Mouse (Mus musculus): ENCODE results near the gene Dnm2. TPM values are rescaled to one million over a fixed set of nuclear protein-coding genes. Genes with fewer than 3 reads are reported as not detected.

Gene Dnm2
- polyA plus RNA-seq (2015; fragmentation: Nextera tagmentation; extraction: Ambion mirVana) = 50.0 and 50.4 TPM in 2 replicates

- peak; percentile 96 for ATAC-seq (ENCODE audit: low read depth)
- under 1% methylated on average over 81 of the region's 82 CpGs for WGBS (ENCODE audit: insufficient replicate concordance)
- Histone ChIP-seq H3K9ac (ENCODE audit: low read depth, low read length) (peak within 1 kb of the TSS; percentile 98), H3K36me3 (ENCODE audit: control insufficient read depth, insufficient read depth) (peaks cover 4% of the 10 kb centered on the region), H3K4me3 (ENCODE audit: low read depth, low read length) (peak within 1 kb of the TSS; percentile 95), H3K4me2 (ENCODE audit: low read depth, low read length) (peak within 1 kb of the TSS; percentile 75), H3K4me1 (ENCODE audit: control insufficient read depth, low read depth, low read length) (peaks cover 24% of the 10 kb centered on the region), H3K9me3 (replicated peaks; ENCODE audit: control insufficient read depth, low read length) (no peaks in the 10 kb centered on the region), H3K27ac (ENCODE audit: low read length) (peak within 1 kb of the TSS; percentile 94), H3K27me3 (ENCODE audit: control insufficient read depth, insufficient read depth, low read depth, low read length) (no peaks in the 10 kb centered on the region)
Observed at GRCm38 (mm10) chr9:21424631-21425555, at the start of gene Dnm2. Gene Dnm2 (plus strand): TSS chr9:21424908.

DNA sequence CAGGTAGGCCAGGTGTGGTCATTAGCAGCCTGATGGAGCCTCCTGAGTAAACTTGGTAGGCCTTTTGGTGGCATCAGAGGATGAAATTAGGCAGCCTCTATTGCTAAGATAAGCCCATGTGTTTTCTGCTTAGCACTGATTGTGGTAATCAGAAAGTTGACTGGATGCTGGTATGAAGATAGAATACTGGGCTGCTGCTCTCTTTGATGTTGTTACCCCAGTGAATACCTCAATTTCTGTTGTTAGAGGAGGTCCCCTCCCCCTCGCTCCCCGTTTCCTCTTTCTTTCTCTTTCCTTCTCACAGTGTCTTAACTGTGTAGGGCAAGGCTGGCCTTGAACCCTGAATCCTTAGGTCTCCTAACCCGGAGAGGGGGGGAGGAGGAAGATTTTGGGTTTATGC is 45.5 kb upstream of the Dnm2 start:
- Histone ChIP-seq H3K4me2 (ENCODE audit: low read depth, low read length) (no peak overlapping the region), H3K27ac (ENCODE audit: low read length) (no peak overlapping the region), H3K4me3 (ENCODE audit: low read depth, low read length) (no peak overlapping the region), H3K27me3 (ENCODE audit: control insufficient read depth, insufficient read depth, low read depth, low read length) (no peaks in the 10 kb centered on the region), H3K9ac (ENCODE audit: low read depth, low read length) (no peak overlapping the region), H3K9me3 (replicated peaks; ENCODE audit: control insufficient read depth, low read length) (no peaks in the 10 kb centered on the region), H3K36me3 (ENCODE audit: control insufficient read depth, insufficient read depth) (no peaks in the 10 kb centered on the region), H3K4me1 (ENCODE audit: control insufficient read depth, low read depth, low read length) (peaks cover 17% of the 10 kb centered on the region)
- WGBS (ENCODE audit: insufficient replicate concordance) = 39% methylated on average over 3 of the region's 3 CpGs
- peak; percentile 69 for ATAC-seq (ENCODE audit: low read depth)

GRCm38 (mm10) chr9:21380868-21381267 is 43.8 kb upstream of the Dnm2 start:
- H3K9ac ChIP-seq (ENCODE audit: low read depth, low read length) = no peak overlapping the region
- H3K36me3 ChIP-seq (ENCODE audit: control insufficient read depth, insufficient read depth) = no peaks in the 10 kb centered on the region
- no peak overlapping the region for H3K27ac ChIP-seq (ENCODE audit: low read length)
- no peak overlapping the region for H3K4me2 ChIP-seq (ENCODE audit: low read depth, low read length)
- ATAC-seq (ENCODE audit: low read depth) = no peak
- H3K27me3 ChIP-seq (ENCODE audit: control insufficient read depth, insufficient read depth, low read depth, low read length) = no peaks in the 10 kb centered on the region
- peaks cover 20% of the 10 kb centered on the region for H3K4me1 ChIP-seq (ENCODE audit: control insufficient read depth, low read depth, low read length)
- H3K4me3 ChIP-seq (ENCODE audit: low read depth, low read length) = no peak overlapping the region
- no peaks in the 10 kb centered on the region for H3K9me3 ChIP-seq (replicated peaks; ENCODE audit: control insufficient read depth, low read length)

DNA sequence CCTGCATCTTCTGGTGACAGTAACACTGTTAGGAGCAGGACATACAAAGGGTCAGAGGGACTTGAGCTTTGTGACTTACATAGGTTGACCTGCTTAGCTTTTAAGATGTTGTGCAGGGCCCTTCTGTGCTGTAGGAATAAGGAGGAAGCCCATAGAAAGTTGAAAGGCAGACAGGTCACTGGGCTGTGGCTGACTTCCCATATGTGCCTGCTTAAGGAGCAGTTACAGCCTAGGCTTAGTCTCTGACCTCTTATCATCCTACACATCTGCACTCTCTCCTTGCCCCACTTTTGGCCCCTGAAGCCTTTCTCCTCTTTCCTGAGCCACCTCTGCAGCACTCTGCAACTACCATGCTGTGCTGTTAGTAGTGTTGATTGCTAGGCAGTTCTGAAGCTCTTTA is 40.7 kb upstream of the Dnm2 start:
- Histone ChIP-seq H3K9ac (ENCODE audit: low read depth, low read length) (no peak overlapping the region), H3K27ac (ENCODE audit: low read length) (no peak overlapping the region), H3K9me3 (replicated peaks; ENCODE audit: control insufficient read depth, low read length) (no peaks in the 10 kb centered on the region), H3K36me3 (ENCODE audit: control insufficient read depth, insufficient read depth) (no peaks in the 10 kb centered on the region; the same call in 1 of the 2 replicates), H3K4me1 (ENCODE audit: control insufficient read depth, low read depth, low read length) (peaks cover 13% of the 10 kb centered on the region), H3K4me2 (ENCODE audit: low read depth, low read length) (no peak overlapping the region), H3K27me3 (ENCODE audit: control insufficient read depth, insufficient read depth, low read depth, low read length) (no peaks in the 10 kb centered on the region), H3K4me3 (ENCODE audit: low read depth, low read length) (no peak overlapping the region)
- ATAC-seq (ENCODE audit: low read depth) = no peak; the same call in 1 of the 2 replicates

DNA sequence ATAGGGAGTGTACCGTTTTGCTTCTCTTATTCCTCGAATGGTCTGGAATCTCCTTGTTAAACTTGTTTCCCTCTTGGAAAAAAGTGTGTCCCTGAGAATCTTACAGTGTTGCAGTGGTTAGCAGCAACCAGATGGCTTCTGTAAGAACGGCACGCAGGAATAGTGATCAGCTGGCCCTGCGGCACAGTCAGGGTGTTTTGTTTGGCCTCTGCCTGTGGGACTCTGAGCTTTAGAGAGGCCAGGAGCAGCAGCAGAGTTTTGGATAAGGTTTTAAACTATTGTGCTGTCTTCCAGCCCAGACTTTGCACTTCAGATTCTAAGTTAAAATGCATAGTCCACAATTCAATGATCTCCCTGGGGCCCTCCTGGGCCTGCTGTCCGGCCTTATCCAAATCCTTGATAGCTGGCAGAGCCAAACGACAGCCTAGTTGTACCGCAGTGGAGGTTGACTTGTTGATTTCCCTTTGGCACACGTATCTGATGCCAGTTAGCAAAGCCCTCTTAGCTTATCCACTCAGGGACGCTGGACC is 32.0 kb upstream of the Dnm2 start:
- H3K9me3 ChIP-seq (replicated peaks; ENCODE audit: control insufficient read depth, low read length) = no peaks in the 10 kb centered on the region
- 80% methylated on average over 10 of the region's 10 CpGs for WGBS (ENCODE audit: insufficient replicate concordance)
- H3K9ac ChIP-seq (ENCODE audit: low read depth, low read length) = no peak overlapping the region
- H3K36me3 ChIP-seq (ENCODE audit: control insufficient read depth, insufficient read depth) = peaks cover 41% of the 10 kb centered on the region
- no peaks in the 10 kb centered on the region for H3K4me1 ChIP-seq (ENCODE audit: control insufficient read depth, low read depth, low read length)
- no peak overlapping the region for H3K4me3 ChIP-seq (ENCODE audit: low read depth, low read length)
- no peak overlapping the region for H3K4me2 ChIP-seq (ENCODE audit: low read depth, low read length)
- no peak overlapping the region for H3K27ac ChIP-seq (ENCODE audit: low read length)
- ATAC-seq (ENCODE audit: low read depth) = no peak
- H3K27me3 ChIP-seq (ENCODE audit: control insufficient read depth, insufficient read depth, low read depth, low read length) = no peaks in the 10 kb centered on the region

DNA sequence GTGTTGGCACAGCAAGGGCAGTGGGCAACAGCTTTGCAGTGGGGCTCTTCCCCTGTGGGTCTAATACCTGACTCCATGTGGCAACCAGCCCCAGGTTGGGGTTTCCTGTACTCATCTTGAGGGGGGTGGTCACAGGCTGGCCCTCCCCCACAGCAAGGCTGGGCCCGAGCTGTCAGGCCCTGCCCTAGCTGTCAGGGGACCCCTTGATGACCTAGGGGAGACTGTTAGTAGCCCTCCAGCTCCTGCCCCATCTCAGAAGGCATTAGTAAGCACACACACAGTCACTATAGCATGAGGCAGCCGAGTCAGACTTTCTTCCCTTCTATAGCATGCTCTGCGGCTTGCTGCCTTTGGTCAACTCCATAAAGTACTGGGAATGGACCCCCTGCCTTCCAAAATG is 29.0 kb upstream of the Dnm2 start:
- WGBS (ENCODE audit: insufficient replicate concordance) = 78% methylated on average over 3 of the region's 3 CpGs
- H3K36me3 ChIP-seq (ENCODE audit: control insufficient read depth, insufficient read depth) = peaks cover 62% of the 10 kb centered on the region
- no peak for ATAC-seq (ENCODE audit: low read depth)

DNA sequence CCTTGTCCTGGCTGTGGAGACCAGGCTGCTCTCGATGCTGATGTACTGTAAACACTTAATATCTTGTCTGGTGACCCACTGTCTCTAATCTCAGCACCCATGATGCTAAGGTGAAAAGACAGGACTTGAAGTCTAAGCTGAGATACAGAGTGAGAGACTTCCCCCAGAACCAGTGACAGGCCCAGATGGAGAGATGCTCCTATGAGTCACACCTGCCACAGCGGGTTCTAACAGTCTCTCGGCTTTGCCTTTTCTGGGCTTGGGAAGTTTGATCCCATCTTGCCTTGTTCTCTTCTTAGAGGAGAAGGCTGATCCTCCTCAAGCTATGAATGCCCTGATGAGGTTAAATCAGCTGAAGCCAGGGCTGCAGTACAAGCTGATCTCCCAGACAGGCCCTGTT is 27.5 kb upstream of the Dnm2 start:
- H3K4me3 ChIP-seq (ENCODE audit: low read depth, low read length) = no peak overlapping the region
- no peak for ATAC-seq (ENCODE audit: low read depth)
- no peak overlapping the region for H3K9ac ChIP-seq (ENCODE audit: low read depth, low read length)
- H3K4me2 ChIP-seq (ENCODE audit: low read depth, low read length) = no peak overlapping the region
- WGBS (ENCODE audit: insufficient replicate concordance) = 92% methylated on average over 3 of the region's 3 CpGs
- H3K4me1 ChIP-seq (ENCODE audit: control insufficient read depth, low read depth, low read length) = no peaks in the 10 kb centered on the region
- no peaks in the 10 kb centered on the region for H3K27me3 ChIP-seq (ENCODE audit: control insufficient read depth, insufficient read depth, low read depth, low read length)
- no peaks in the 10 kb centered on the region for H3K9me3 ChIP-seq (replicated peaks; ENCODE audit: control insufficient read depth, low read length)
- no peak overlapping the region for H3K27ac ChIP-seq (ENCODE audit: low read length)
- H3K36me3 ChIP-seq (ENCODE audit: control insufficient read depth, insufficient read depth) = peaks cover 63% of the 10 kb centered on the region

More for the DNA sequence above, 29.0 kb upstream of the Dnm2 start:
- no peak overlapping the region for H3K4me2 ChIP-seq (ENCODE audit: low read depth, low read length)
- H3K27me3 ChIP-seq (ENCODE audit: control insufficient read depth, insufficient read depth, low read depth, low read length) = no peaks in the 10 kb centered on the region
- no peaks in the 10 kb centered on the region for H3K9me3 ChIP-seq (replicated peaks; ENCODE audit: control insufficient read depth, low read length)
- H3K4me1 ChIP-seq (ENCODE audit: control insufficient read depth, low read depth, low read length) = no peaks in the 10 kb centered on the region
- H3K9ac ChIP-seq (ENCODE audit: low read depth, low read length) = no peak overlapping the region
- no peak overlapping the region for H3K27ac ChIP-seq (ENCODE audit: low read length)
- no peak overlapping the region for H3K4me3 ChIP-seq (ENCODE audit: low read depth, low read length)

DNA sequence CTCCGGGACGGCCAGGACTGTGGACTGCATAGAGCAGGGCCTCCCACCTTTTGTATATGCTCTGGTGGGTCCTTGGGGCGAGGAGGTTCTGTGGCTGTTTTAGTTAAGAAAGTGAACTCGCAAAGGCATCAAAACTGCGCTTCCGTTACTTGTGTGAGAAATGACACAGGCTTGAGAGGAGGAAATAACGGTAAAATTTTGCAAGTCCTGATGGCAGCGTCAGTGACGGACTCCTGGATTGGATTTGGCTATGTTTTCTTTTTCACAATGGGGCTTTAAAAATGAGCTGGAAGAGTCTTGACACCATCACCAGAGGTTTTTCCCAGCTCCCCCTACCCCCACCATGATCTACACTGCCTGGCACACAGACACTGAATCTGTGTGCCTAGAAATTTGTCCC is 23.7 kb upstream of the Dnm2 start:
- Histone ChIP-seq H3K9me3 (replicated peaks; ENCODE audit: control insufficient read depth, low read length) (no peaks in the 10 kb centered on the region), H3K4me3 (ENCODE audit: low read depth, low read length) (no peak overlapping the region), H3K36me3 (ENCODE audit: control insufficient read depth, insufficient read depth) (peaks cover 63% of the 10 kb centered on the region), H3K9ac (ENCODE audit: low read depth, low read length) (no peak overlapping the region), H3K4me2 (ENCODE audit: low read depth, low read length) (no peak overlapping the region), H3K27ac (ENCODE audit: low read length) (no peak overlapping the region), H3K27me3 (ENCODE audit: control insufficient read depth, insufficient read depth, low read depth, low read length) (no peaks in the 10 kb centered on the region), H3K4me1 (ENCODE audit: control insufficient read depth, low read depth, low read length) (no peaks in the 10 kb centered on the region)
- 87% methylated on average over 9 of the region's 9 CpGs for WGBS (ENCODE audit: insufficient replicate concordance)
- ATAC-seq (ENCODE audit: low read depth) = no peak

DNA sequence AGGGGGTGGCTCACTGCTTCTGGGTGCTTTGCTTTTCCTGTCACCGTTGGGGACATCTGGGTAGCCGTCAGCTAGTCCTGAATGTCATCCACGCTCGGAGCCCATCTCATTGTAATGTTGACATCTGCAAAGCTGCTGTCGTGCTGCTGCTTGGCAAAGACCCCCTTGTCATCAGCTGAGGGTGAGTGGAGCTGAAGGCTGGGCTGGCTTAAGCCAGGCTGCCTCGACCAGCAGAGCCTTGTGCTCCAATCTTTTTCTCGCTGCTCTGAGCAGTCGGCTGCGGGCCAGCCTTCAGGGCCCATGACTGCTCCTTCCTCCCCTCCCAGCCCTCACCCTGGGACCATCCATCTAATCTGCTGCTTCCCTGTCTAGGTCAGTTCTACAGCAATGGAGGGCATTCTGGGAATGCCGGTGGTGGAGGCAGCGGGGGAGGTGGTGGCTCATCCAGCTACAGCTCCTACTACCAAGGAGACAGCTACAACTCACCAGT is 21.9 kb upstream of the Dnm2 start:
- Histone ChIP-seq H3K27ac (ENCODE audit: low read length) (no peak overlapping the region), H3K4me1 (ENCODE audit: control insufficient read depth, low read depth, low read length) (no peaks in the 10 kb centered on the region), H3K36me3 (ENCODE audit: control insufficient read depth, insufficient read depth) (peaks cover 53% of the 10 kb centered on the region), H3K9me3 (replicated peaks; ENCODE audit: control insufficient read depth, low read length) (no peaks in the 10 kb centered on the region), H3K4me3 (ENCODE audit: low read depth, low read length) (no peak overlapping the region), H3K27me3 (ENCODE audit: control insufficient read depth, insufficient read depth, low read depth, low read length) (no peaks in the 10 kb centered on the region), H3K4me2 (ENCODE audit: low read depth, low read length) (no peak overlapping the region), H3K9ac (ENCODE audit: low read depth, low read length) (no peak overlapping the region)
- no peak for ATAC-seq (ENCODE audit: low read depth)
- WGBS (ENCODE audit: insufficient replicate concordance) = 85% methylated on average over 11 of the region's 11 CpGs
